Mouse (Mus musculus) embryonic facial prominence, embryonic 11.5 days (tissue): ENCODE data around the gene Nectin1. TPM values are rescaled to one million over a fixed set of nuclear protein-coding genes. Genes with fewer than 3 reads are reported as not detected.

Source experiments
- ATAC-seq: fragments of 200-750 bp; cut with Nextera tagmentation; replicated peaks from 2 replicates; pipeline ENCODE4 v1.8.0; 2017; ENCODE audit warnings: low read depth; ENCODE audit not compliant: insufficient number of reproducible peaks, low FRiP score, low TSS enrichment
- DNase-seq: peaks from one replicate; pipeline ENCODE4 v3.0.0-alpha.2; 2015; ENCODE audit warnings: low spot score
- H3K27ac ChIP-seq: fragments of 300-500 bp; sonication (generic); replicated peaks from 2 replicates; pipeline ENCODE4 v1.5.1; 2014; ENCODE audit warnings: mild to moderate bottlenecking, low read depth, low read length, control low read depth
- H3K27me3 ChIP-seq: fragments of 300-500 bp; sonication (generic); 2 replicates; pipeline ENCODE4 v1.6.1; 2014; ENCODE audit warnings: mild to moderate bottlenecking, low read length, moderate library complexity, mixed read lengths; ENCODE audit not compliant: control insufficient read depth, insufficient read depth
- H3K36me3 ChIP-seq: fragments of 300-500 bp; sonication (generic); replicated peaks from 2 replicates; pipeline ENCODE4 v1.6.1; 2014; ENCODE audit warnings: low read depth, mild to moderate bottlenecking, low read length, moderate library complexity, mixed read lengths; ENCODE audit not compliant: control insufficient read depth, insufficient read depth
- H3K4me1 ChIP-seq: fragments of 300-500 bp; sonication (generic); 2 replicates; pipeline ENCODE4 v1.6.1; 2014; ENCODE audit warnings: low read length, mixed read lengths; ENCODE audit not compliant: control insufficient read depth, insufficient read depth
- H3K4me2 ChIP-seq: fragments of 300-500 bp; sonication (generic); 2 replicates; pipeline ENCODE4 v1.6.1; 2014; ENCODE audit warnings: low read depth, mild to moderate bottlenecking, control low read depth, low read length, moderate library complexity
- H3K4me3 ChIP-seq: fragments of 300-500 bp; sonication (generic); 2 replicates; pipeline ENCODE4 v1.5.1; 2014; ENCODE audit warnings: low read depth, low read length, control low read depth
- H3K9ac ChIP-seq: fragments of 300-500 bp; sonication (generic); replicated peaks from 2 replicates; pipeline ENCODE4 v1.6.1; 2014; ENCODE audit warnings: mild to moderate bottlenecking, control low read depth, low read length
- H3K9me3 ChIP-seq: fragments of 300-500 bp; sonication (generic); replicated peaks from 2 replicates; pipeline ENCODE4 v1.6.1; 2016; ENCODE audit warnings: mild to moderate bottlenecking, low read length, inconsistent platforms, mixed read lengths; ENCODE audit not compliant: control insufficient read depth
- WGBS: fragments of 180-500 bp; shearing (Covaris S2); extraction: QIAGEN DNeasy Blood & Tissue Kit; methylation state at CpG from one replicate; pipeline ENCODE4 v1.1.7; 2014; 5-methylcytosine and 5-hydroxymethylcytosine counted together
- polyA plus RNA-seq: library from polyadenylated mRNA; unstranded; fragments of >200 nt; fragmentation: Nextera tagmentation; extraction: Ambion mirVana; gene quantifications from 2 replicates; pipeline ENCODE4 v1.2.1, GENCODE M21; 2014

Nectin1 gene
- polyA plus RNA-seq, 1 experiment from 2014 or later, result 4.8 TPM

DNA sequence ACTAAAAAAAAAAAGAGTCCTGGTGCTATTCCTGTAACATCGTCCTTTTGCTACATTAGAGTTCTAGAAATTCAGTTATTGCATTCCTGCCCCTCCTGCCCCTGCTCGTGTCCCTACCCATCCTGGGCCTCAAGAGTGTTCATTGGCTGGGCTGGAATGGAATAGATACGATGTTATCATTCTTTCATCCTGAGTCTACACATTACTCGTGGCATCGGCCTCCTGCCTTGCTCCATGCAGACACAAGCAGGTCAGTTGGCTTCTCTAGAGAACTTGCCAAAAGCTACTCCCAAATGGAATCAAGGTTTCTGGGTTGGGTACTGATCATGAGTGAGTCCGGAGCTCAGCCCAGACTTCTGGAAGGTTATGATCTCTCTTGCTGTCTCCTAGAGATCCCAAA lies 9.7 kb downstream of the Nectin1 start:
- Histone ChIP-seq H3K27ac (no peak overlapping the region), H3K4me1 (peaks cover 2% of the 10 kb centered on the region; the same call in 1 of the 2 replicates), H3K27me3 (no peaks in the 10 kb centered on the region), H3K4me2 (no peak overlapping the region), H3K36me3 (no peaks in the 10 kb centered on the region), H3K4me3 (no peak overlapping the region), H3K9ac (no peak overlapping the region), H3K9me3 (no peaks in the 10 kb centered on the region)
- no peak for DNase-seq
- 82% methylated on average over 6 of the region's 6 CpGs for WGBS
- no peak for ATAC-seq

DNA sequence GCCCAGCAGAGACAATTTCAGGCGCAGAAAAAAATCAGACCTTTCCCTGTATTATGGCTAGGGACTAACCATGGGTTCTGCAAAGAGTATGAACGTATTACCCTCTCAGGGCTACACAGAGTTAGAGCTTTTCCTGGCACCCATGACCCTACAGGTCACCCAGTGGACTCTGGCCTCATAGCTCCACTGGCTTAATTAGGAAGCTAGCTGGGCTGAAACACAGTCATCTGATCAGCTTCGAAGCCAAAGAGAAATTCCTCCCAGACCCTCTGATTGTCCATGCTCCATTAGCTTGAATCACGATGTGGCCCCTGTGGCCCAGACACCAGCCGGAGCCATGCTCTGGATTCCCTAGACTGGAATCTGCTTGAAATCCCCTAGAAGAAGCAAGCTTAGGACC lies 10.3 kb downstream of the Nectin1 start:
- 58% methylated on average over 5 of the region's 5 CpGs for WGBS
- Histone ChIP-seq H3K27ac (no peak overlapping the region), H3K9me3 (no peaks in the 10 kb centered on the region), H3K4me2 (no peak overlapping the region), H3K36me3 (no peaks in the 10 kb centered on the region), H3K27me3 (no peaks in the 10 kb centered on the region), H3K4me1 (peaks cover 2% of the 10 kb centered on the region; the same call in 1 of the 2 replicates), H3K9ac (no peak overlapping the region; the same call in 1 of the 2 replicates), H3K4me3 (no peak overlapping the region)
- DNase-seq, result no peak
- ATAC-seq, result no peak

DNA sequence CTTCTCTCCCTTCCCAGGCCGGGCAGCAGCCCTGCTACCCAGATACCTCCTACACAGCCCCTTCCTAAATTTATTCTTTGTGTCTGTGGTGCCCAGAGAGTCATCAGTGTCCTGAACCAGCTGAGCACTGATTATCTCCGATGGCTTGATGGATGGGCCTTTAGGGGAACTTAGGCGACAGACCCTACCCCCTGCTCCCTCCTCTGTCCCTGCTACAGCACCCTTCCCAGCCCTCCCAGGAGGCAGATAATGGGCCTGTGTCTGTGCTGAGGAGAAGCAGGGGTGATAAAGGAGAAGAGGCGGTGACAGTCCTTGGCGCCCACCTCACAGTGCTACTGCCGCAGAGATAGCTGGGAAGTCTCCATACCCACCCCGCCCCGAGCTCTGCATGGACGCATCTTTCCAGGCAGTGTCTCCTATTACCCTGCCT lies 11.0 kb downstream of the Nectin1 start:
- H3K4me1 ChIP-seq, result peaks cover 2% of the 10 kb centered on the region; the same call in 1 of the 2 replicates
- H3K36me3 ChIP-seq, result no peaks in the 10 kb centered on the region
- no peaks in the 10 kb centered on the region for H3K9me3 ChIP-seq
- 73% methylated on average over 9 of the region's 9 CpGs for WGBS
- no peak overlapping the region for H3K4me3 ChIP-seq
- H3K27me3 ChIP-seq, result no peaks in the 10 kb centered on the region
- H3K27ac ChIP-seq, result no peak overlapping the region
- no peak overlapping the region for H3K9ac ChIP-seq
- DNase-seq (no peak), ATAC-seq (no peak)
- H3K4me2 ChIP-seq, result no peak overlapping the region

DNA sequence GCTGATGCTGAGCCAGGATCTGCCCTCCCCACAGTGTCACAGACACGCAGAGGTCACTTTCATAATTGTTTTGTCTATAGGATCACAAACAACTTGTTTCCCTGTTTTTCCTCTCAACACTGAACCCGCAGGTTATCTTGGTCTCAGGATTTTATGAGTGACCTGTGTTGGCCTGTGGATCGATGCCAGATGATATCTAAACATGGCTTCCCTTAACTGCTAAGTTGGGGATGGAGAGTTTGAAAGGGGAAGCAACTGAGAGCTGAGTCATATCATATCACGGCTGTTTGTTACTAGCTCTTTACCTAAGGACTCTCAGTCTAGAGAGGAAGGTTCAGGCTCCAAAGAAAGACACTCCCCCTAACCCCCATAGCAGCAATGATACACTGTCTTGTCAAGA lies 11.7 kb downstream of the Nectin1 start:
- Histone ChIP-seq H3K36me3 (no peaks in the 10 kb centered on the region), H3K27me3 (no peaks in the 10 kb centered on the region), H3K9ac (no peak overlapping the region), H3K4me2 (no peak overlapping the region), H3K4me3 (no peak overlapping the region), H3K9me3 (no peaks in the 10 kb centered on the region), H3K27ac (no peak overlapping the region), H3K4me1 (no peaks in the 10 kb centered on the region; the same call in 1 of the 2 replicates)
- no peak for ATAC-seq
- 78% methylated on average over 4 of the region's 4 CpGs for WGBS
- no peak for DNase-seq

DNA sequence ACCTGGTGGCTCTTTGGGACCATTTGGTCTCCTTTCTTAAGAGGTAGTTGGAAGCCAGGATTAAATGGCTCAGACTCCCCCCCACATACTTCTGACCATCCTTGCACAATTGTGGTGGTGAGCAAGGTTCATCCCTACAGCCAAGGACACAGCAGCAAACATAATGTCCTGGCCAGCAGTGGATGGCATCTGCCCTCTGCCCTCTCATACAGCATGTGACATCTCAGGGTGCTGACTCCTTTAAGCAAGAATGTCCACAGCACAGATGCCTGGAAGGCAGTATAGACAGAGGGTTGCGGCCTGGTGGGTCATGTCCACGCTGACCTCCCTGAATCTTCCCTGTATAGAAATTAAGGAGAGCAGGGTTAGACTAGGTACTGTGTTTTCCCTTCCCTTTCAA lies 12.1 kb downstream of the Nectin1 start:
- no peak for ATAC-seq
- H3K9me3 ChIP-seq, result no peaks in the 10 kb centered on the region
- 68% methylated on average over 2 of the region's 2 CpGs for WGBS
- H3K4me3 ChIP-seq, result no peak overlapping the region
- no peaks in the 10 kb centered on the region for H3K36me3 ChIP-seq
- H3K4me1 ChIP-seq, result no peaks in the 10 kb centered on the region; the same call in 1 of the 2 replicates
- no peak for DNase-seq
- no peaks in the 10 kb centered on the region for H3K27me3 ChIP-seq
- H3K9ac ChIP-seq, result no peak overlapping the region
- no peak overlapping the region for H3K4me2 ChIP-seq
- no peak overlapping the region for H3K27ac ChIP-seq

DNA sequence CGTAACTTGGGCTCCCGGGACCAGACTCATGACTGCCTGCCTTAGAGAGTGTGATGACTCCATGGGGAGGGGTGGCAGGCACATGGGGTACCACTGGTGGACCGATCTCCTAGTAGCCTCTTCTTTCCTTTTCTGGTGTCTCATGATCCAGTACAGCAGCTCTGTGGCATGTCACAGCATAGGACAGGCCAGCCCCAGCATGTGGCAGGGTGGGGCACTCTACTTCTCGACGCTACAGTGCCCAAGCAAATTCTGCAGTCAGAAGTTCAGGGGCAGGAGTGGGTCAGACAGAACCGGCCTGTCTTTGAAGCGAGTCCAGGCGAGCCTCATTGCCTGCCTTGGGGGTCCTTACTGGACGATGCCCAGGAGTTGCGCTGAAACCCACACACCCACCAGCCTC lies 13.4 kb downstream of the Nectin1 start:
- Histone ChIP-seq H3K4me3 (no peak overlapping the region), H3K27me3 (no peaks in the 10 kb centered on the region), H3K4me1 (no peaks in the 10 kb centered on the region; the same call in none of the 2 replicates), H3K36me3 (no peaks in the 10 kb centered on the region), H3K27ac (no peak overlapping the region), H3K4me2 (no peak overlapping the region), H3K9me3 (no peaks in the 10 kb centered on the region), H3K9ac (no peak overlapping the region; the same call in 1 of the 2 replicates)
- no peak for ATAC-seq
- 72% methylated on average over 10 of the region's 10 CpGs for WGBS
- no peak for DNase-seq

DNA sequence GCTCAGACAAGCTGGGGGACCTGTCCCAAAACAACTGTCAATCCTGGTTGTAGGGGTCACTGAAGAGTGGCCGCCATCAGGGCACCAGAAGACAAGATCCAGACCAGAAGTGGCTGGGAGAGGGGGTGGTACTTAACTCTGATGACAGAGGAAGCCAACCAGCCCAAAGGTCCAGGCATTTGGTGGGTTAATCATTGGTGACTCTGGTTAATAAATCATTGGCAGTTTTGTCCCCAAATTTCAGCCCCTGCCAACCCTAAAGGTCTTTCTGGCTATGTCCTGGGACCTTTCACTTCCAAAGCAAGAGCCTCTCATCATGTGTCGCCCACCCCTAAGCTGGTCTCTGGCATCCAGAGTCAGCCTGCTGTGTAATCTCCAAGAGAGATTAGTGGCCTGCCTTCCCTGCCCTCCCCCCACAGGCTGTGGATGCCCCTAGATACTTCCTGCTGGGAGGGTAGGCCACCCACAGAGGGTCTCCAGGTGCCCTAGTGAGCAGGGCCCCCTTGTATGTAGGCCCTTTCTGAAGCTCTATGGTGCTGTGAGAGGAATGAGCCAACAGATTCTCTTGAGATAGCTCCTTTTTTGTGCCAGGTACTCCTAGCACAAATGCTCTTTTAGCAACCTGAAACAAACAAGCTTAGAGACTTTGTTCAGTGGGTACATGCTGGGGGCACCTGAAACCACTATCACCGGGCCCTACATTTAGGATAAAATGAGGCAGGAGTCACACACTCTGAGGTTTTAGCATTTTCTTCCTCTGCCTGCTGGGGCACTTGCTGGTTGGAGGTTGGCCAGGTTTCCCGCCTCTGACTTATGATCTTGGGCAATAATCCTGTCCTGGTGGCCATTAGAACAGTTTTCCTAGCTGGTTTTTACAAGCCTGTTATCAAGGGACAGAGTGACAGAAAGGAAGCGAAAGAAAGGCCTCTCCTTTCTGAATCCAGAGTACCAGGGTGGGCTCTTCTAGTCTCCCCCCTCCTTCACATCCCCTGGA lies 14.5 kb downstream of the Nectin1 start:
- Histone ChIP-seq H3K27me3 (no peaks in the 10 kb centered on the region), H3K27ac (no peak overlapping the region), H3K4me1 (no peaks in the 10 kb centered on the region; the same call in none of the 2 replicates), H3K9me3 (no peaks in the 10 kb centered on the region), H3K4me2 (no peak overlapping the region), H3K36me3 (no peaks in the 10 kb centered on the region), H3K4me3 (no peak overlapping the region), H3K9ac (no peak overlapping the region)
- 61% methylated on average over 5 of the region's 5 CpGs for WGBS
- DNase-seq, result no peak
- ATAC-seq, result no peak

DNA sequence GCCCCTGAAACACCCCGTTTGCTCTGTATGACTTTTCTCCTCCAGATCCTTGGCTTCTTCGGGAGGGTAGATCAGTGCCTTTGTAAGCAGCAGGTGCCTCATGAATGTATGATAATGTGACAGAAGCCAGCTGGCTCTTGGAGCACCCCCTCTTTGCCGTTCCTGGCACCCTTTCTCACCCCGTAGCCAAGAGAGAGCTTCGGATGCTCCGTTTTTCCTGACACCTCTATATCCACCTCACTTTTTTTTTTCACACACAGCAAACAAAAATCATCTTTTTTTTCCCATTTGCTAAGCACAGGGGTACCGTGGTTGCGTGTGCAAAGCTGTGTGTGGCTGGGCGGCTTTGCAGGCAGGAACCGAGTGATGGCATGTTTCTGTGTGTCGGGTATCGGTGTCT lies 16.3 kb downstream of the Nectin1 start:
- Histone ChIP-seq H3K27me3 (no peaks in the 10 kb centered on the region), H3K27ac (no peak overlapping the region), H3K9me3 (no peaks in the 10 kb centered on the region), H3K4me1 (no peaks in the 10 kb centered on the region; the same call in 1 of the 2 replicates), H3K9ac (no peak overlapping the region), H3K4me3 (no peak overlapping the region), H3K36me3 (no peaks in the 10 kb centered on the region), H3K4me2 (no peak overlapping the region)
- no peak for DNase-seq
- 85% methylated on average over 12 of the region's 12 CpGs for WGBS
- no peak for ATAC-seq
